Mouse (Mus musculus) adrenal gland, adult (tissue): ENCODE results near the gene Tmem117.

Experiments used
- DNase-seq, 2 experiments: peaks; one replicate each; pipeline ENCODE4 v3.0.0; 2022 to 2023; ENCODE audit warnings: low spot score in 1 of 2; ENCODE audit not compliant: inconsistent age in 2 of 2

Tmem117 gene

GRCm38 (mm10) chr15:94732104-94732503 is 103.1 kb downstream of the Tmem117 start:
- peak in 1 of 2 experiments; percentile 32 for DNase-seq

- DNase-seq, result peak; percentile 7 to 70
Observed at GRCm38 (mm10) chr15:94769227-94769626, 140.2 kb downstream of the Tmem117 start.

GRCm38 (mm10) chr15:94770832-94771578 is 142.0 kb downstream of the Tmem117 start:
- no peak for DNase-seq

GRCm38 (mm10) chr15:94771691-94772090 is 142.7 kb downstream of the Tmem117 start:
- DNase-seq, result no peak

- DNase-seq, result no peak
Observed at GRCm38 (mm10) chr15:94776119-94777069, 147.4 kb downstream of the Tmem117 start.

GRCm38 (mm10) chr15:94781556-94781955 is 152.5 kb downstream of the Tmem117 start:
- peak; percentile 30 to 50 for DNase-seq

- DNase-seq, result no peak
Observed at GRCm38 (mm10) chr15:94793455-94793854, 164.4 kb downstream of the Tmem117 start.

GRCm38 (mm10) chr15:94795484-94795883 is 166.5 kb downstream of the Tmem117 start:
- no peak for DNase-seq

- no peak for DNase-seq
Observed at GRCm38 (mm10) chr15:94798236-94798635, 169.2 kb downstream of the Tmem117 start.

- no peak for DNase-seq
Observed at GRCm38 (mm10) chr15:94801462-94801861, 172.4 kb downstream of the Tmem117 start.

- DNase-seq, result no peak
Observed at GRCm38 (mm10) chr15:94802820-94803219, 173.8 kb downstream of the Tmem117 start.

GRCm38 (mm10) chr15:94803624-94804342 is 174.8 kb downstream of the Tmem117 start:
- no peak for DNase-seq

GRCm38 (mm10) chr15:94806005-94806404 is 177.0 kb downstream of the Tmem117 start:
- DNase-seq, result no peak

GRCm38 (mm10) chr15:94811550-94811949 is 182.5 kb downstream of the Tmem117 start:
- DNase-seq, result no peak

- DNase-seq, result no peak
Observed at GRCm38 (mm10) chr15:94814213-94815100, 185.4 kb downstream of the Tmem117 start.

GRCm38 (mm10) chr15:94835634-94836033 is 206.6 kb downstream of the Tmem117 start:
- DNase-seq, result no peak

GRCm38 (mm10) chr15:94838646-94839045 is 209.6 kb downstream of the Tmem117 start:
- DNase-seq, result no peak

GRCm38 (mm10) chr15:94847501-94847900 is 218.5 kb downstream of the Tmem117 start:
- no peak for DNase-seq

- DNase-seq, result no peak
Observed at GRCm38 (mm10) chr15:94859641-94860040, 230.6 kb downstream of the Tmem117 start.

GRCm38 (mm10) chr15:94861173-94861572 is 232.1 kb downstream of the Tmem117 start:
- no peak for DNase-seq
